Mouse (Mus musculus): ENCODE data around the gene Sbk3.

The Sbk3 gene

GRCm38 (mm10) chr7:4933103-4933502 lies 37.9 kb downstream of the Sbk3 start:
- no peak for DNase-seq (ENCODE audit: low read depth, low spot score)

GRCm38 (mm10) chr7:4928323-4928722 lies 42.6 kb downstream of the Sbk3 start:
- DNase-seq (ENCODE audit: low read depth, low spot score), result no peak

GRCm38 (mm10) chr7:4927711-4928110 lies 43.3 kb downstream of the Sbk3 start:
- no peak for DNase-seq (ENCODE audit: low read depth, low spot score)

GRCm38 (mm10) chr7:4926849-4927248 lies 44.1 kb downstream of the Sbk3 start:
- no peak for DNase-seq (ENCODE audit: low read depth, low spot score)

GRCm38 (mm10) chr7:4925441-4926381 lies 45.3 kb downstream of the Sbk3 start, which contains the start of gene Ssc5d:
TSS of gene Ssc5d (plus strand) at chr7:4925785.
- no peak for DNase-seq (ENCODE audit: low read depth, low spot score)

- no peak for DNase-seq (ENCODE audit: low read depth, low spot score)
Measured at GRCm38 (mm10) chr7:4924891-4925301, 46.1 kb downstream of the Sbk3 start.

GRCm38 (mm10) chr7:4924483-4924882 lies 46.5 kb downstream of the Sbk3 start:
- no peak for DNase-seq (ENCODE audit: low read depth, low spot score)

GRCm38 (mm10) chr7:4923586-4924364 lies 47.2 kb downstream of the Sbk3 start:
- no peak for DNase-seq (ENCODE audit: low read depth, low spot score)

DNA sequence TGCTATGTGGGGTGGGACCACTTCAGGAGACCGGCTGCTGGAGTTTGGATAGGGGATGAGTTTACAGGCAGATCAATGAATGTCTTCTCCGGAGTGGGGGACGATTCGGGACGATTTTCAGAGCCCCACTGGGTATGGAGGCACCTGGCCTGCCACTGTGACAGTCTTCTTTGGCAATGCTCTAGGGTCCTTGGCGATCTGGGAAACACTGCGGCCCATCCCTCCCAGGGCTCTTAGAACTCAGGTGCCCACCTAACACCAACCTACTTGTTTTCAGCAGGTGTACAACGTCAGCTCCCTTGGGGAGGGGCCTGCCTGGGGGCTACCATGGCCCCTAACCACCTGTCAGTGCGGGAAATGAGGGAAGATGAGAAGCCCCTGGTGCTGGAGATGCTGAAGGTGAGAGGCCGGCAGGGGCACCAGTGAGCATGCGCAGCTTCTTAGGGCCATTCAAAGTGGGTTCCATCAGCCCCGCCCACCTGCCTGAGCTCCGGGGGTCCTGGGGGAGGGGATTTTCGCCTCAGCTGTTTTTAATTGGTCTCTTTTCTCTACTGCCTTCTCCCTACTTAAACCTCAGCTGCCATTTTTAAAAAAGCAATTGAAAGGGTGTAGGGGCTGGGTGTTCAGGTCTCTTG lies 47.9 kb downstream of the Sbk3 start:
- DNase-seq (ENCODE audit: low read depth, low spot score), result no peak

- no peak for DNase-seq (ENCODE audit: low read depth, low spot score)
Measured at GRCm38 (mm10) chr7:4922508-4922907, 48.5 kb downstream of the Sbk3 start.

DNA sequence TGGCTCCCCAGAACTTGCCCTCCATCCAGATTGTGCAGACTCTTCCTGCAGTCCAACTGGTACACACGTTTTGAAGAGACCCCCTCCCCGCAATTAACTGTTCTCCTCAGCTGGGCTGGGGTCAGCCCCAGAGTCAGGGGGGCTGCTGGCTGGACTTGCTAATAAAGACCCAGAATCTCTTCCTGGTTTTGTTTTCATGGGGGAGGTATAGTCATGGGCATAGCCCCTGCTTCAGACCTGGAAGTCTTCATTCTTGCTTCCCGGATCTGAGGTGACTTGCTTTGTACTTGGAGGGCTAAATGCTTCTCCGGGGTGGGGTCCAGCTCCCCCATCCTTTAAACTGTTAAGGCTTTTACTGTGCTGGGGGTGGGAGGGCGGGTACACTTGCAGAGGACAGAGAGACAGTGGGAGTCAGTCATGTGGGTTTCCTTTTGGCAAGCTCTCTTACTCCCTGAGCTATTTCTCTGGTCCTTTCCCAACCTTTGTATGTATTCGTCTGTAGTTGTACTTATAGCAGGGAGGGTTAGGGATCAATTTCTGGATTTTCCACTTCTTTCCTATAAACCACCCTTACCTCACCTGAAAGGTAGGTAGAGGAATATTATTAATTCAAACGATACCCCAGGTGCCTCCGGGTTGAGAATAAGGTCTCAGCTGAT lies 49.0 kb downstream of the Sbk3 start, which contains the start of gene Nat14:
Gene Nat14 (plus strand): TSS at position 205 of the 659 bp plus-strand sequence.
- DNase-seq (ENCODE audit: low read depth, low spot score), result no peak

GRCm38 (mm10) chr7:4920976-4921823 lies 49.8 kb downstream of the Sbk3 start:
- no peak for DNase-seq (ENCODE audit: low read depth, low spot score)

GRCm38 (mm10) chr7:4920496-4920895 lies 50.5 kb downstream of the Sbk3 start:
- no peak for DNase-seq (ENCODE audit: low read depth, low spot score)

- DNase-seq (ENCODE audit: low read depth, low spot score), result no peak
Measured at GRCm38 (mm10) chr7:4919971-4920370, 51.0 kb downstream of the Sbk3 start.

GRCm38 (mm10) chr7:4919096-4919495 lies 51.9 kb downstream of the Sbk3 start:
- DNase-seq (ENCODE audit: low read depth, low spot score), result no peak

DNA sequence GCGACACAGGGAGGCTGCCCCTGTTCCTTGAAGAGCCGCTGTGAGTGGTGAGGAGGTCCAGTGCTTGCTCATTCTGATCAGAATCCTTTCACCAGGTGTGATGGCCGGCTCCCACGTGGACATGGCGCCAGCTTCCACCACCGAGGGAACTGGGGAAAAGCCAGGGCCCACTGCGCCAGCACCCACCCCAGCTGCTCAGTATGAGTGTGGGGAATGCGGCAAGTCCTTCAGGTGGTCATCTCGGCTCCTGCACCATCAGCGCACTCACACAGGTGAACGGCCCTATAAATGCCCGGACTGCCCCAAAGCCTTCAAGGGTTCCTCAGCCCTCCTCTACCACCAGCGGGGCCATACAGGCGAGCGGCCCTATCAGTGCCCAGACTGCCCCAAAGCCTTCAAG lies 52.3 kb downstream of the Sbk3 start:
- DNase-seq (ENCODE audit: low read depth, low spot score), result no peak

DNA sequence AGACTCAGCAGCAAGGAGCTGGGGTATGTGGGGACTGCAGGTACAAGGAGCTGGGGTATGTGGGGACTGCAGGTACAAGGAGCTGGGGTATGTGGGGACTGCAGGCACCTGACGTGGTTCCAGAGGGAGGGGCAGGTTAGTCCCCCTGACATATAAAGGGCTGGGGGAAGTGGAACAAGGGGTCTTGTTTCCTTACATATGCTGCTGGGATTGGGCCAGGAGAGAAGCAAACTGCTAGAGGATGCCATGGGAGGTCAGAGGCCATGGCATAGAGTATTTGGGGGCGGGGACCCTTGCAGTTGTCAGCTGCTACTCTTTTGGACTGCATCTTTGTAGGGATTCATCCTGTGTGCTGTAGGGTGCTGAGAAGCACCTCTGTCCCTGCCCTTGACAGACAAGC lies 53.5 kb downstream of the Sbk3 start:
- no peak for DNase-seq (ENCODE audit: low read depth, low spot score)

- DNase-seq (ENCODE audit: low read depth, low spot score), result no peak
Measured at GRCm38 (mm10) chr7:4915669-4916416, 55.1 kb downstream of the Sbk3 start.

All from c-Kit-negative CD71-positive TER-119-positive erythroid progenitor cells, embryonic 14.5 days (primary cell).